Mouse (Mus musculus) intestine, embryonic 14.5 days (tissue): Measurements from ENCODE around the gene Pccb. TPM values are rescaled to one million over a fixed set of nuclear protein-coding genes. Genes with fewer than 3 reads are reported as not detected.

Experiments
- ATAC-seq: fragments of 200-750 bp; cut with Nextera tagmentation; replicated peaks from 2 replicates; pipeline ENCODE4 v1.8.0; 2017; ENCODE audit warnings: low read depth, moderate number of reproducible peaks, moderate TSS enrichment, moderate library complexity; ENCODE audit not compliant: low FRiP score, low TSS enrichment
- DNase-seq: peaks from one replicate; pipeline ENCODE4 v3.0.0-alpha.2; 2018; ENCODE audit warnings: low spot score
- H3K27ac ChIP-seq: fragments of 300-500 bp; sonication (generic); 2 replicates; pipeline ENCODE4 v1.5.1; 2014; ENCODE audit warnings: low read depth, mild to moderate bottlenecking, control low read depth
- H3K27me3 ChIP-seq: fragments of 300-500 bp; sonication (generic); replicated peaks from 2 replicates; pipeline ENCODE4 v1.6.1; 2014; ENCODE audit warnings: low read length, control low read depth; ENCODE audit not compliant: control insufficient read depth, insufficient read depth
- H3K36me3 ChIP-seq: fragments of 300-500 bp; sonication (generic); 2 replicates; pipeline ENCODE4 v1.6.1; 2014; ENCODE audit warnings: low read length, control low read depth; ENCODE audit not compliant: control insufficient read depth, insufficient read depth
- H3K4me1 ChIP-seq: fragments of 300-500 bp; sonication (generic); replicated peaks from 2 replicates; pipeline ENCODE4 v1.6.1; 2014; ENCODE audit warnings: low read length, control low read depth, mixed read lengths; ENCODE audit not compliant: control insufficient read depth, insufficient read depth
- H3K4me2 ChIP-seq: fragments of 300-500 bp; sonication (generic); 2 replicates; pipeline ENCODE4 v1.6.1; 2014; ENCODE audit warnings: low read length
- H3K4me3 ChIP-seq: fragments of 300-500 bp; sonication (generic); 2 replicates; pipeline ENCODE4 v1.5.1; 2014; ENCODE audit warnings: low read depth, low read length, control low read depth, mixed read lengths
- H3K9ac ChIP-seq: fragments of 300-500 bp; sonication (generic); 2 replicates; pipeline ENCODE4 v1.6.1; 2014; ENCODE audit warnings: mild to moderate bottlenecking, low read length
- H3K9me3 ChIP-seq: fragments of 300-500 bp; sonication (generic); 2 replicates; pipeline ENCODE4 v1.6.1; 2016; ENCODE audit warnings: low read length, control low read depth; ENCODE audit not compliant: control insufficient read depth
- WGBS: fragments of 180-500 bp; shearing (Covaris S2); extraction: QIAGEN DNeasy Blood & Tissue Kit; methylation state at CpG from one replicate; pipeline ENCODE4 v1.1.7; 2014; 5-methylcytosine and 5-hydroxymethylcytosine counted together
- polyA plus RNA-seq: library from polyadenylated mRNA; unstranded; fragments of >200 nt; fragmentation: Nextera tagmentation; extraction: Ambion mirVana; gene quantifications from 2 replicates; pipeline ENCODE4 v1.2.1, GENCODE M21; 2014

Gene Pccb
- polyA plus RNA-seq, 1 experiment from 2014 or later: 24.7 TPM

GRCm38 (mm10) chr9:101057156-101057555 is 22.5 kb upstream of the Pccb start:
- no peak for DNase-seq
- no peaks in the 10 kb centered on the region for H3K4me1 ChIP-seq
- no peaks in the 10 kb centered on the region for H3K27me3 ChIP-seq
- no peak overlapping the region for H3K4me2 ChIP-seq
- H3K27ac ChIP-seq: no peak overlapping the region
- H3K9ac ChIP-seq: no peak overlapping the region
- H3K4me3 ChIP-seq: no peak overlapping the region
- no peaks in the 10 kb centered on the region for H3K9me3 ChIP-seq
- 93% methylated on average over 4 of the region's 4 CpGs for whole genome bisulfite sequencing
- H3K36me3 ChIP-seq: no peaks in the 10 kb centered on the region
- no peak for ATAC-seq

- no peaks in the 10 kb centered on the region for H3K36me3 ChIP-seq
- H3K4me3 ChIP-seq: no peak overlapping the region
- H3K27me3 ChIP-seq: no peaks in the 10 kb centered on the region
- DNase-seq: no peak
- ATAC-seq: 0 out of 2 replicates have a peak, but pooled peaks have one; percentile 79
- no peaks in the 10 kb centered on the region for H3K4me1 ChIP-seq
- peak overlapping the region; percentile 48 for H3K27ac ChIP-seq
- H3K9ac ChIP-seq: no peak overlapping the region
- H3K4me2 ChIP-seq: no peak overlapping the region
- WGBS: 51% methylated on average over 14 of the region's 14 CpGs
- H3K9me3 ChIP-seq: no peaks in the 10 kb centered on the region
Measured at GRCm38 (mm10) chr9:101053279-101053678, 18.6 kb upstream of the Pccb start.

GRCm38 (mm10) chr9:101052691-101053090 is 18.0 kb upstream of the Pccb start:
- Histone ChIP-seq H3K27me3 (no peaks in the 10 kb centered on the region), H3K36me3 (no peaks in the 10 kb centered on the region), H3K27ac (no peak overlapping the region), H3K4me2 (no peak overlapping the region), H3K9ac (no peak overlapping the region), H3K9me3 (no peaks in the 10 kb centered on the region), H3K4me3 (no peak overlapping the region), H3K4me1 (no peaks in the 10 kb centered on the region)
- WGBS: 62% methylated on average over 6 of the region's 6 CpGs
- ATAC-seq: no peak
- DNase-seq: no peak

- WGBS: 81% methylated on average over 3 of the region's 3 CpGs
- H3K4me2 ChIP-seq: no peak overlapping the region
- no peaks in the 10 kb centered on the region for H3K36me3 ChIP-seq
- no peak overlapping the region for H3K4me3 ChIP-seq
- no peaks in the 10 kb centered on the region for H3K4me1 ChIP-seq
- DNase-seq (no peak), ATAC-seq (no peak)
- no peaks in the 10 kb centered on the region for H3K9me3 ChIP-seq
- H3K9ac ChIP-seq: no peak overlapping the region
- H3K27ac ChIP-seq: no peak overlapping the region
- no peaks in the 10 kb centered on the region for H3K27me3 ChIP-seq
Measured at GRCm38 (mm10) chr9:101052007-101052406, 17.3 kb upstream of the Pccb start.

GRCm38 (mm10) chr9:101045710-101046338 is 11.1 kb upstream of the Pccb start:
- WGBS: 40% methylated on average over 15 of the region's 15 CpGs
- no peaks in the 10 kb centered on the region for H3K36me3 ChIP-seq
- ATAC-seq (no peak; the same call in 1 of the 2 replicates), DNase-seq (peak; percentile 63)
- H3K4me1 ChIP-seq: peaks cover 6% of the 10 kb centered on the region; the same call in 1 of the 2 replicates
- no peak overlapping the region; the same call in 1 of the 2 replicates for H3K27ac ChIP-seq
- no peak overlapping the region for H3K9ac ChIP-seq
- no peaks in the 10 kb centered on the region for H3K27me3 ChIP-seq
- no peaks in the 10 kb centered on the region for H3K9me3 ChIP-seq
- H3K4me2 ChIP-seq: peak overlapping the region; percentile 23; the same call in 1 of the 2 replicates
- H3K4me3 ChIP-seq: no peak overlapping the region

GRCm38 (mm10) chr9:101042249-101042648 is 7.6 kb upstream of the Pccb start:
- Histone ChIP-seq H3K27ac (no peak overlapping the region), H3K9ac (no peak overlapping the region), H3K9me3 (no peaks in the 10 kb centered on the region), H3K4me2 (no peak overlapping the region), H3K27me3 (no peaks in the 10 kb centered on the region), H3K36me3 (no peaks in the 10 kb centered on the region), H3K4me3 (no peak overlapping the region), H3K4me1 (peaks cover 8% of the 10 kb centered on the region; the same call in 1 of the 2 replicates)
- DNase-seq (no peak), ATAC-seq (no peak)
- WGBS: 82% methylated on average over 9 of the region's 9 CpGs

GRCm38 (mm10) chr9:101041508-101041907 is 6.8 kb upstream of the Pccb start:
- WGBS: 76% methylated on average over 5 of the region's 5 CpGs
- Histone ChIP-seq H3K9ac (no peak overlapping the region), H3K36me3 (no peaks in the 10 kb centered on the region), H3K27ac (no peak overlapping the region), H3K9me3 (no peaks in the 10 kb centered on the region), H3K4me2 (no peak overlapping the region), H3K4me1 (peaks cover 8% of the 10 kb centered on the region; the same call in 1 of the 2 replicates), H3K4me3 (no peak overlapping the region), H3K27me3 (no peaks in the 10 kb centered on the region)
- no peak for ATAC-seq
- DNase-seq: no peak

GRCm38 (mm10) chr9:101038634-101039033 is 3.9 kb upstream of the Pccb start:
- Histone ChIP-seq H3K4me2 (no peak overlapping the region), H3K36me3 (no peaks in the 10 kb centered on the region), H3K9me3 (no peaks in the 10 kb centered on the region), H3K27me3 (no peaks in the 10 kb centered on the region), H3K4me3 (no peak overlapping the region), H3K4me1 (peaks cover 2% of the 10 kb centered on the region; the same call in 1 of the 2 replicates), H3K9ac (no peak overlapping the region), H3K27ac (no peak overlapping the region)
- DNase-seq: no peak
- no peak for ATAC-seq
- WGBS: 46% methylated on average over 5 of the region's 5 CpGs

GRCm38 (mm10) chr9:101037396-101037795 is 2.7 kb upstream of the Pccb start:
- DNase-seq: no peak
- Histone ChIP-seq H3K27ac (no peak overlapping the region), H3K9ac (no peak overlapping the region), H3K36me3 (no peaks in the 10 kb centered on the region), H3K4me1 (peaks cover 2% of the 10 kb centered on the region; the same call in 1 of the 2 replicates), H3K9me3 (no peaks in the 10 kb centered on the region), H3K27me3 (no peaks in the 10 kb centered on the region), H3K4me2 (no peak overlapping the region), H3K4me3 (no peak overlapping the region)
- ATAC-seq: no peak
- 37% methylated on average over 7 of the region's 7 CpGs for WGBS
